Mouse (Mus musculus) cortical plate, adult 2 months (tissue): ENCODE measurements at regions not wholly inside any gene's neighbourhood (a gene's known extent, or its start where the extent isn't known, plus 50 kb on each side); places are given as distances from the start of the nearest gene placed in this dataset.

ENCODE experiments used
- CTCF ChIP-seq: fragments of 200-500 bp; IDR thresholded peaks from 2 replicates; pipeline ENCODE4 v1.5.1; 2011; ENCODE audit warnings: mild to moderate bottlenecking, control low read depth, low read length; ENCODE audit not compliant: insufficient read depth; ENCODE audit errors: extremely low read depth
- POLR2A ChIP-seq: fragments of 200-500 bp; IDR thresholded peaks from 2 replicates; pipeline ENCODE4 v1.6.1; 2011; ENCODE audit warnings: mild to moderate bottlenecking, low read length, control low read depth; ENCODE audit not compliant: insufficient read depth; ENCODE audit errors: extremely low read depth

GRCm38 (mm10) chr2:124747627-124748026 lies 320.3 kb upstream of the Slc24a5 start:
- TF ChIP-seq POLR2A (no peak), CTCF (no peak)
